Mouse (Mus musculus) frontal cortex, postnatal 14 days (tissue): ENCODE results near the gene Grap.
A peak's percentile ranks its signal among the peaks of the same experiment; 100 is the strongest.
"Not testable (repeated sequence)": the region's sequence is repeated elsewhere in the genome, so short reads cannot be mapped to it uniquely, and the experiment has no call there.

Source experiments
- DNase-seq, 2 experiments: peaks; one replicate each; pipeline ENCODE4 v3.0.0; 2022; ENCODE audit warnings: low spot score in 2 of 2

The Grap gene

DNA sequence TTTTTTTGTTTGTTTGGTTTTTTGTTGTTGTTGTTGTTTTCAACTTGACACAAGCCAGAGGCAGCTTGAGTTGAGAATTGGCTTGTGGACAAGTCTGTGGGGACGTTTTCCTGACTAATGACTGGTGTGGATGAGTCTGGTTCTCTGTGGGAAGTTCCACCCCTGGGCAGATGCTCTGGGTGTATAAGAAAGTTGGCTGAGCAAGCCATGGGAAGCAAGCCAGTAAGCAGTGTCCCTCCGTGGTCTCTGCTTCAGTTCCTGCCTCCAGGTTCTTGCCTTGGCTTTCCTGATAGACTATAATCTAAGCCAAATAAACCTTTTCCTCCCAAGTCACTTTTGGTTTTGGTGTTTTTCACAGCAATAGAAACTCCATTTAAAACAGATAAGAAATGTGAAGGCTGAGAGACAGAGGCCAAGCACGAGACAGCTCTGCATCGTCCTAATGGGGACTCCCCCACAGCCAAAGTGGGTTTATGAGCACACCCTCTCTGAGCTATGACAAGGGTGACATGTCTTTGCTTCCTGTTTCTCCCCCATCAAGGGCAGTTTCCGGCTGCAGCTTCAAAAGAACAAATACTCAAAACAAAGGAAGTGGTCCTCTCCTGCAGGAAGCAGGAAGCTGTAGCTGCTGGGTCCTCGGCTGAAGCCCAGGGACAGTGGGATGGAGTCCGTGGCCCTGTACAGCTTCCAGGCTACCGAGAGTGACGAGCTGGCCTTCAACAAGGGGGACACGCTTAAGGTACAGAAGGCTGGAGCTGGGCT, at the start of gene Grap:
Grap (plus strand) TSS at position 580 of the 762 bp plus-strand sequence.
- no peak for DNase-seq

DNA sequence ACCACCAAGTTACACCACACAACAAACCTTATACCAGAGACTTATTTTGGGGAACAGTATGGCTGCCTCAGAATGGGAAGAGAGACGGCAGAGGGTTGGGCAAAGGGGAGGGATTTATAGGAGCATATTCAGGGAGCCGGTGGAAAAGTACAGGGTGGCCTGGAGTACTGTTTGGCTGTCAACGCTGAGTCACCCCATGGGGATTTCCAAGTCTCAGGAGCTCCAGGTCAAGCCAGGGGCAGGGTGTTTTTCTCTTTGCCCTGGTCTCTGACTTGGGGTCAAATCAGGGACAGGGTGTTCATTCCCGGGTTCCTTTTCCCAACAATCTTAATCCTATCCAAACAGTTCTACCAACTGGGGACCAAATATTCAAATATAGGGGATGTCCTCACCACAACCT, 45.0 kb upstream of the Grap start:
- no peak for DNase-seq

DNA sequence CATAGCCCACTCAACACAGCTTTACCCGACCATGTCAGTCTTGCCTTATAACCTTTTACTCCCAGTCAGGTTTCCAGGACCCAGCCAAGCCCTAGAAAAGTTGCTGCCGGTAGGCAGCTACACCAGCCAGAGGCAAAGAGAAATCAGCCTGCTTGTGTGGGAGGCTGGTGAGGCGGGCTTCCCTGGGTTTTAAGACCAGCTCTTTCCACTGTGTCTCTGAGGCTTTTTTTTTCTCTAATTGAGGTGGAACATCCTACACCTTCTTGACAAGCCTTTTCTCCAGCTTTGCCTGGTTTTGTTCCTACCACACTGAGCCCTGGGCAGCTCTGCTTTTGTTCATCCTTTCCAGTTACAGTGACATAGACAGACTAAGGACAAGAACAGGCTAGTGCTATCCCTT, 41.9 kb upstream of the Grap start:
- DNase-seq: no peak

DNA sequence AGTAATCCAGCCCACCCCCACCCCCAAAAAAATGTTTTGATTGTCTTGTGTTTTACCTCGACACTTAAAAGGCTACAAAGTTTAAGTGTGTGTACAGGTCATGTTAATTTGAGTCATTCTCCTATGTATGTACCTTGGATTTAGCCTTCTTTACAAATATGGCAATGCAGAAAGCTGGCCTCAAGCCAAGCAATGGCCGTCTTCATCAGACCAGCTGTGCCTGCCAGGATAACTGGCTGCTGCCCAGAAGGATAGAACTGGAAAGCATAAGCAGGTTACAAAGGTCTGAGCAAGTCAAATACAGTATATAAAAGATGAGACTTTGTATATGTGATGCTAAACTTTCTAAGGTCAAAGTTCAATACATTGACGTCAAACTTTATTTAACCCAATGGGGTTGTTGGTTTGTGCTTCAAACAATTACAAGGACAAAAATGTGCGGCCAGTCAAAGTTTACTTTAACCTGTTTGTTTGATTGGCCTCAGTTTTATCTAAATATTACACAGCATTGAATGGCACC, 40.9 kb upstream of the Grap start:
- no peak for DNase-seq

DNA sequence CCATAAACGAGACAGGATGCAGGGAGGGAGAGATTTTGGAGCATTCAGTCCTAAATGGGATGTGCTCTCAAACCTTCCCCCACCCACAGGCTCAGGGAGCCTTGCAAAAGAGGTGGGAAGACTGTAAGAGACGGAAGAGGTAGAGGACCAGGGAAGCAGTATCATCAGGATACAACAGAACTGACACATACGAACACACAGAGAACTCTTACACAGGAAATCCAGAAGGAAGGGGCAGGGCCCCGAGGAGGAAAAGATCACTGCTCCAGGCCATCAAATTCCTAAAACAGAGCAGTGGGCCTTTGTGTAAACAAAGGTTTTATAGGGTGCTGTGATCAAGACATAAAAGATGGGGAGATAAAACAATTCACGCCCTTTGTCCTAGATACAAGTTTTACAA, 38.7 kb upstream of the Grap start:
- DNase-seq: no peak

GRCm38 (mm10) chr11:61615686-61616522, 37.2 kb upstream of the Grap start:
- DNase-seq: no peak

DNA sequence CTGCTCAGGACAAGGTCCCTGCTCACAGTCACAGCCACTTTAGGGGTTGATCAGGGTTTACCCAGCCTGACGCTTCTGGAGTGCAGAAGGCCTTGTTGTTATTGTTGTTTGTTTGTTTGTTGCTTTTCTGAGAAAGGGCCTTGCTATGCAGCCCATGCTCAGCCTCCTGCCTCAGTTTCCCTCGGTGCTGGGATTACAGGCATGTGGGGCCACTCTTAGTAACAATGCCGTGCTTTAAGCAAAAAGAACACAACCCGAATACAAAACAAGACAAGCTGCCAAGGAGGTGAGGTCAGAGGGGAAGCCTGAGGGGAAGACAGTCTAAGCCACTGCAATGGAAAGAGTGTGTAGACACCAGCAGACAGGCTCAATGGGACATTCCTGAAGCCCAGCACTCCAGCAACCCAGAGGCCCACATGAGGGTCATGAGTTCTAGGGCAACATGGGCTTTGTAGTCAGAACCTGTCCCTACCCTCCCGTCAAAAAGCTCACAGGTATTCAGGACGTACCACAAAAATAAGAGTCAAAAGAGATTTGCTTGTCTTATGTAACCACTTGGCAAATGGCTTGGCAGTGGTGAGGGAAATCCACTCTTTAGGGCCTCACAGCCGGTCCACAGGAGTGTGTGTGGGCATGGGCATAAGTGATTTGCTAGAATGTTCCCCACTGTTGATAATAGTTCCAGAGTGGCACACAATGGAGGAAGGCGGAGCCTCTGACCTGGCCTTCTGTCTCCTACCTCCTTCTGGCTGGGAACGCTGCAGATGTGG, 36.4 kb upstream of the Grap start:
- no peak for DNase-seq

- no peak for DNase-seq
These were observed 35.6 kb upstream of the Grap start for GRCm38 (mm10) chr11:61617293-61617975.

- DNase-seq: no peak
These were observed 34.9 kb upstream of the Grap start for GRCm38 (mm10) chr11:61618131-61618530.

DNA sequence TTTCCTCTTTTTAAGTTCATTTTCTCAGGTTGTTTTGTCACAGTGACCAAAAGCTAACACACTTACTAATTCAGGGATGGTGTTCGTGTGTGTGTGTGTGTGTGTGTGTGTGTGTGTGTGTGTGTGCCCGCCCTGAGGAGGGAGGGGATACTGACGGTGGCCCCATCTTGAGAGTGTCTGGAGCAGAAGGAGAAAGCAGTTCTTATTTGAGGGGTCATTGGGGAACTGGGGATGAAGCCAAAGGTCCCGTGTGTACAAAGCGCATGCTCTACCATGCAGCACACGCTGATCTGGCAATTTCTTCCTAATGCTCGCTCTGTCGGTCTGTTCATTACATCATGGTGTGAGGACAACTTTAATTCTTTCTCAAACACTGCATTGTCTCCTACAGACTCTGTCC, 34.5 kb upstream of the Grap start:
- DNase-seq: no peak

GRCm38 (mm10) chr11:61619356-61619755, 33.7 kb upstream of the Grap start:
- DNase-seq: no peak

DNA sequence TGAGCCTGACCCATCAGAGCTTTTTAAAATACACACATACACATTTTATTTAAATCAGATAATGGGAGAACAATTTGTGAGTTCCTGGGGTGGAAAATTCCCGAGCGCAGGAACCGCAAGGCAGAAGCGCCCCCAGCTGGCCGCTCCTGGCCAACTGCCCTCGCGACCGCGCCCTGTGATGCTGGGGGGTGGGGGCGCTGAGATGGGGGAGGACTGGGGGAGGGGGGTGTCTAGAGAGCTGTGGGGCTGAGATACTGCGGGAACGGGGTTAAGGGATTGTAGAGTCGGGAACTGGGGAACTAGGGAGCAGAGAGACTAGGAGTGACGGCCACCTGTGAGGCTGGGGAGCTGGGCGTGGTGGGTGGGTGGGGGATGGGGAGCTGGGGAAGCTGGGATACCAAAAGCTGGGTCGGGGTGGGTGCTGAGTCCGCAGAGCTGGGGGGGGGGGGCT, 33.2 kb upstream of the Grap start:
- peak in 1 of 2 experiments; percentile 58 for DNase-seq

DNA sequence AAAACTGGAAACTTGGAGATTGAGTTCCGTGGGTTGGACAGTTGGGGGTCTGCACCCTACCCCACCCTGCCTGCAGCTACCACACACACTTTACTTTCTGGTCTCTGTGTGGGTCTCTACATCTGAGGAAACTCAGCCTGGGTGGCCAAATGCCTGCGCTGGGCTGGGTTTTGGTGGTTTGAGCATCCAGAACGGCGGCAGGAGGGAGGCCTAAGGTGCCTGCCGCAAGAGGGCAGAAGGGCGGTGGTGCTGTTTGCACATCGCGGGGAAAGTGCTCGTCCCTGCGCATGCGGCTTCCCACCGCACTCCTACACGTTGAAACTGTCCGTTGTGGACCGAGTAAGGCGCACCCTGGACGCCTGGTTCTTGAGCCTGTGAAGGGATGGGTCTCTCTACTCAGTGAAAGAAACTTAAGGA, 32.8 kb upstream of the Grap start:
- peak; percentile 67 to 72 for DNase-seq

DNA sequence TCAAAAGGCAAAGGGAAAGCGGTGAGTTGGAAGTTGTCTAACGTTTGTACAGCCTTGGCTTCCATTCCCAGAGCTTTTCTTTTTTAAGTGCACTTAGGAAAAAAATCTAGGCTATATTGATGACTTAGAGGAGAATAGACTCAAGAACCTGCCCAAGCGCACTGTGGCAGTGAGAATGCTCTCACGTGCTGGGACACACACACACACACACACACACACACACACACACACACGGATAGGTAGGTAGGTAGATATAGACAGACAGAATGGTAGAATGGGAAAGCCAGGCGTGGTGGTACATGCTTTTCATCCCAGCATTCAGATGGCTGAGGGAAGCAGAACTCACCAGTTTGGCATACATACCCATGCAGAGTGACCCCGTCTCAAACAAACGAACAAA, 32.3 kb upstream of the Grap start:
- DNase-seq: no peak

GRCm38 (mm10) chr11:61625136-61625535, 27.9 kb upstream of the Grap start:
- DNase-seq: no peak

DNA sequence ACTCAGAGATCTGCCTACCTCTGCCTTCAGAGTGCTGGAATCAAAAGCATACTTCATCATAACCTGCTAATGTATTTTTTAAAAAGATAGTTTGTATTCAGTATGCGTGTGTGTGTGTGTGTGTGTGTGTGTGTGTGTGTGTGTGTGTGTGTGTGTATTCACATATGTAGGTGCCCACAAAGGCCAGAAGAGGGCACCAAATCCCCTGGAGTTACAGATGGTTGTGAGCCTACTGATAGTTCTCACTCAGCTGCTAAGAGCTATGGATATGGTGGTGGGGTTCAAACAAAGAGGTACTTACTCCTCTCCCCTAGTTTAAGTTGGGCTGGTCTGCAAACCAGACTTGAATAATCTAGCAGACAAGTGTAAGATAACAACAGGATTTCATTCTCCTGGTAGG, 26.6 kb upstream of the Grap start:
- DNase-seq: no peak

DNA sequence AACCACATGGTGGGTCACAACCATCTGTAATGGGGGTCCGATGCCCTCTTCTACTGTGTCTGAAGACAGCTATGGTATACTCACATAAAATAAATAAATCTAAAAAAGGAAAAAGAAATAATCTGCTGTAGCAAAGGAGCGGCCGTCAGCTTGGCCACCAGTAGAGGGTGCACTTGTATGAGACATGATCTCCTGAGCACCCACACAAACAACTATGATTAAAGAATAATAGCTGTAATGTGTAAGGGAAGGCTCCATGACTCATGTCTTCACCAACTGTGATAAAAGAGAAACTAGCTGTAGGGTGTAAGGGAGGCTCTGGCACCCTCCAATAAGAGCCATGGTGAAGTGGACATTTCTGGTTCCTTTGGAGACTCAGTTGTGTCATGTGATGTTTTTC, 23.4 kb upstream of the Grap start:
- DNase-seq: no peak

DNA sequence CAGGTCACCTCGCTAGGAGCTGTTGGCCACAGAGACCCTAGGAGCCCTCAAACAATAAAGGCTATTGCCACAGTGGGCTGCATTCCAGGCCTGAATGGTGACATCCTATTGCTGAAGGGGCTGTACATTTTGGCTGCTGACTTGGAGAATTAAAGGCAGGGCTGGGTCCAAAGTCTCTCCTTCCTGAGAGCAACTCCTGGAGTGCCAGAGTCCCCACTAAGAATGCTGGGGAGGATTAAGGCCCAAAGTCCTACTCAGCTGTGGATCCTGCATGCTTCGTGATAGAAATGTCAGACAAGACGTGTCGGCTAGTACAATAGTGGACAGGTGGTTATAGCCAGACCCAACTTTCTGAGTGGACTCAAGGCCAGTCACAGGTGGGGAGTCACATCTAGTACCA, 16.8 kb upstream of the Grap start:
- not testable (repeated sequence) for DNase-seq

GRCm38 (mm10) chr11:61637413-61637812, 15.7 kb upstream of the Grap start:
- no peak for DNase-seq

GRCm38 (mm10) chr11:61637856-61638255, 15.2 kb upstream of the Grap start:
- DNase-seq: no peak

DNA sequence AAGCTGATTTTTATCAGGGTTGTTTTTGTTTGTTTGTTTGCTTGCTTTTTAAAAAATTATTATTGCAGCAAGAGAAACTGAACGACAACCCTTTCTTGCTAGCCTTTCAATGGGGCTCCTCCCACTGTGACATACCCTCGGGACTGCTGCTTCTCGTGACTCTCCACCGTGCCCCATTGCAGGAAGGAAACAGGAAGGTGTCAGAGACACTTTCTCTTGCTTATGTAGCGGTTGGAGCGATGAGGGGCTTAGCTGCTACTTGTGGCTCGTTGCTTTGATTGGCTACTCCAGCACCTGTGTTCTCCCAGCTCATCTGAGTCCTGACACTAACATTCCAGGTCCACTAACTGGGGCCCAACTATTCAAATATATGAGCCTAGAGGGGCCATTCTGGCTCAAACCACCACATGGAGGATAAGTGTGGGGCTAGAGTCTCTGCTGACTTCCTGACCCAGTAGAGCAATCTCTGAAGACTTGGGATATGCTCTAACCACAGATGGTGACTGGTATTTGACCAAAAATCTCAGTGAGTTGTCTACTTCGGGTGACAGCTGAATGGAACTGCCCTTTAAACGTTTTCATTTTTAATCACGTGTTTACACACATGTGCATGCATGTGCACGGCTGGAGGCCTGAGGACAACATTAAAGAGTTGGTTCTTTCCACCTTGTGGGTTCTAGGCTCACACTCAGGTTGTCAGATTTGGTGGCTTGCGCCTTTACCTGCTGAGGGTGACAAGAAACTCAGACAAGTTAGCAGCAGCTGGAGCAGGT, 14.1 kb upstream of the Grap start:
- no peak for DNase-seq
